Mouse (Mus musculus) forebrain, embryonic 11.5 days (tissue): ENCODE measurements at regions not wholly inside any gene's neighbourhood (a gene's known extent, or its start where the extent isn't known, plus 50 kb on each side); places are given as distances from the start of the nearest gene placed in this dataset.

ENCODE experiments used
- ATAC-seq: fragments of 200-750 bp; cut with Nextera tagmentation; replicated peaks from 2 replicates; pipeline ENCODE4 v1.8.0; 2017; ENCODE audit warnings: moderate TSS enrichment; ENCODE audit not compliant: low FRiP score
- DNase-seq: peaks from one replicate; pipeline ENCODE4 v3.0.0-alpha.2; 2017; ENCODE audit warnings: low spot score
- H3K27ac ChIP-seq: fragments of 300-500 bp; sonication (generic); 2 replicates; pipeline ENCODE4 v1.5.1; 2014; ENCODE audit warnings: low read depth, low read length
- H3K27me3 ChIP-seq: fragments of 300-500 bp; sonication (generic); 2 replicates; pipeline ENCODE4 v1.6.1; 2014; ENCODE audit warnings: mild to moderate bottlenecking, low read length, mixed read lengths; ENCODE audit not compliant: control insufficient read depth, insufficient read depth
- H3K36me3 ChIP-seq: fragments of 300-500 bp; sonication (generic); 2 replicates; pipeline ENCODE4 v1.6.1; 2014; ENCODE audit warnings: mild to moderate bottlenecking, low read length, moderate library complexity, mixed read lengths; ENCODE audit not compliant: control insufficient read depth, insufficient read depth
- H3K4me1 ChIP-seq: fragments of 300-500 bp; sonication (generic); replicated peaks from 2 replicates; pipeline ENCODE4 v1.6.1; 2014; ENCODE audit warnings: low read length, mixed read lengths; ENCODE audit not compliant: control insufficient read depth, insufficient read depth
- H3K4me2 ChIP-seq: fragments of 300-500 bp; sonication (generic); 2 replicates; pipeline ENCODE4 v1.6.1; 2014; ENCODE audit warnings: low read depth, mild to moderate bottlenecking, low read length, moderate library complexity, mixed read lengths; ENCODE audit not compliant: severe bottlenecking
- H3K4me3 ChIP-seq: fragments of 300-500 bp; sonication (generic); 2 replicates; pipeline ENCODE4 v1.5.1; 2014; ENCODE audit warnings: low read depth, low read length
- H3K9ac ChIP-seq: fragments of 300-500 bp; sonication (generic); 2 replicates; pipeline ENCODE4 v1.6.1; 2014; ENCODE audit warnings: low read length
- H3K9me3 ChIP-seq: fragments of 300-500 bp; sonication (generic); 2 replicates; pipeline ENCODE4 v1.6.1; 2016; ENCODE audit warnings: low read length, mixed read lengths; ENCODE audit not compliant: control insufficient read depth
- WGBS: fragments of 180-500 bp; shearing (Covaris S2); extraction: QIAGEN DNeasy Blood & Tissue Kit; methylation state at CpG from one replicate; pipeline ENCODE4 v1.1.7; 2014; 5-methylcytosine and 5-hydroxymethylcytosine counted together

DNA sequence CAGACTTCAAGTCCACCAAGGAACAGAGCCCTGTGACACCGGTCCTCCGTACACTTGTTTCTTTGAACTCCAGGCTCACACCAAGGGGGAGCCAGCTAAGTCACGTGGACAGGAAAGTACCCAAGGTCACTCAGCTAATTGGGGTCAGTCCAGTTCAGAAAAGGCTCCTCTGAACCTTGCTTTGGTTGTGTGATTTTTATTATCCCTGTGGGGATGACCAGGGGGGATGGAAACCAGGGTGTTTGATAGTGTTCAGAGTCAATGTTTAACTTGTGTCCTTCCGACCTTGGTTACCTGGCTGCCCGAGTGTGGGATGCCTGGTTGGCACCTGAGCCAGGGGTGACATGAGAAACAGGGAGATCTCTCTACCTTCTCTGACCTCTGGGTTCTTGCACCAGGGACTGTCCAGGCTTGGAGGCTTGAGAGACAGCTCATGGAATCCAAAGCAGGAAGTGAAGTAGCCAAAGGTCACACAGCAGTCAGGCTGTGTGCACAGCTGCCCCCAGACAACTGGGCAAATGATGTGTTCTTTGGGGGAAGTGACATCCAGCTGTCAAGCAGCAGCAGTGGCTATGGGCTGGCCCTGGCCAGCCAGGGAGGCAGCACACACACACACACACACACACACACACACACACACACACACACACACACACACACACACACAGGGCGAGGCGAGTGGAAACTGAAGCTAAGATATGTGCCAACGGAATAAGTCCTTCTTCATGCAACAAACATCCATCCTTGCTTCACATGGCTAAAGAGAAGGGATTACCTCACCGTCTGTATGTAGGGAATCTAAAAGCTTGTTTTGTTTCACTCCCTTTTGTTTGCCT lies 250.5 kb upstream of the Zmiz1 start:
- no peak overlapping the region for H3K4me2 ChIP-seq
- no peaks in the 10 kb centered on the region for H3K36me3 ChIP-seq
- no peak overlapping the region for H3K9ac ChIP-seq
- ATAC-seq (no peak), DNase-seq (no peak)
- no peaks in the 10 kb centered on the region for H3K4me1 ChIP-seq
- H3K27ac ChIP-seq, result no peak overlapping the region
- no peaks in the 10 kb centered on the region for H3K27me3 ChIP-seq
- H3K4me3 ChIP-seq, result no peak overlapping the region
- H3K9me3 ChIP-seq, result no peaks in the 10 kb centered on the region
- 63% methylated on average over 9 of the region's 9 CpGs for WGBS

DNA sequence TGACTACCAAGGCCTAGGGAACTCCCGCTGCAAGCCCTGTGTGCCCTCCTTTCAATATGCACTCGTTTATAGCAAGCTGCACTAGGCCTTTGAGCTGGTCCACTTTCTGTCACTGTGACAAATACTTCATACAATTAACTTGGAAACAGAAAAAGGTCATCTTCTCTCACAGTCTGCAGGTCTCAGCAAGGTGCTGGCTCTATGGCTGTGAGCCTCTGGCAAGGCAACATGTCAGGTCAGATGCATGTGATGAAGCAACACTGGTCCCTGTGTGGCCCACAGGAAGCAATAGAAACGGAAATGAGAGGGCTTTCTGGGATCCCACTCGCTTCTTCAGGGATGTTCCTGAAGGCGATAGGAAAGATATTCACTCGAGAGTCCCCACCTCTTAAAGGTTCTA lies 245.9 kb upstream of the Zmiz1 start:
- DNase-seq, result no peak
- ATAC-seq, result no peak
- 76% methylated on average over 6 of the region's 6 CpGs for WGBS

DNA sequence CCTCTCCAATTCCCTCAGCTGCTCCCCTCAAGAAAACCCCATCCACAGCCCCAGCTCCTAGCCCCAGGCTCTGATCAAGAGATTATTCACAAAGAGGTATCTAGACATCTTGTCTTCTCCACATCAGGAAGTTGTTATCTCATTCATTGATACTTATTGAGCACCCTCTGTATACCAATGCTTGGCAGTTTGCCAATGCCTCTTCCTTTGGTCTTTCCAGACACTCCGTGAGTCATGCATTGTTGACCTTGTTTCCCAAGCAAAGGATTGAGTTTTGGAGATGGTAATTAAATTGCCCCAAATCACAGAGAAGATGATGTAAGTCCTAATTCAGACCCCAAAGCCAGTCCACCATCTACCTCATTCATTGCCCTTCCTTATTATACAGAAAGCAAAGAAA lies 235.9 kb upstream of the Zmiz1 start:
- no peak overlapping the region for H3K4me2 ChIP-seq
- H3K9ac ChIP-seq, result no peak overlapping the region
- no peaks in the 10 kb centered on the region for H3K27me3 ChIP-seq
- no peak overlapping the region for H3K4me3 ChIP-seq
- no peak for ATAC-seq
- H3K36me3 ChIP-seq, result no peaks in the 10 kb centered on the region
- no peak for DNase-seq
- no peaks in the 10 kb centered on the region for H3K9me3 ChIP-seq
- H3K27ac ChIP-seq, result no peak overlapping the region
- WGBS, result 58% methylated on average over 1 of the region's 1 CpGs
- peaks cover 6% of the 10 kb centered on the region; the same call in 1 of the 2 replicates for H3K4me1 ChIP-seq

More for the DNA sequence above, 245.9 kb upstream of the Zmiz1 start:
- Histone ChIP-seq H3K9ac (no peak overlapping the region), H3K36me3 (no peaks in the 10 kb centered on the region), H3K4me2 (no peak overlapping the region), H3K27ac (no peak overlapping the region), H3K4me3 (no peak overlapping the region), H3K4me1 (no peaks in the 10 kb centered on the region), H3K9me3 (no peaks in the 10 kb centered on the region), H3K27me3 (no peaks in the 10 kb centered on the region)

DNA sequence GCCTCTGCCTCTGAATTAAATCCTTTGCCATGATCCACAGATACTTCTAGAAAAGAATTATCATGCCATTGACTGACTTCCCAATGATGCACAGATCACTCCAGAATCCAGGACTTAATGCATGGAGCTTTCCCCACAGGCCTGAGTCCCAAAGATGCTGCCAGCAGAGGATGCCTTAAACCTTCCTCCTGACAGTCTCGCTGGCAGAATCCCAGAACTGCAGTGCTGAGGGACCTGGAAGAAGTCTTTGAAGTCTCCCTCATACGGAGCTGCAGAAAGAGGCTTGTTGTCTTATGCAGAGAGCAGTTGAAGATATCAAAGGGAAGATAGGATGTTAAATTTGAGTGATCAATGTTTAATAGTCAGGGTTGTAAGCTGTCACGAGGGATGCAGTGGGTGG lies 233.8 kb upstream of the Zmiz1 start:
- no peaks in the 10 kb centered on the region for H3K9me3 ChIP-seq
- H3K27me3 ChIP-seq, result no peaks in the 10 kb centered on the region
- H3K9ac ChIP-seq, result no peak overlapping the region
- no peak overlapping the region for H3K4me3 ChIP-seq
- DNase-seq (no peak), ATAC-seq (no peak)
- peaks cover 6% of the 10 kb centered on the region; the same call in 1 of the 2 replicates for H3K4me1 ChIP-seq
- H3K4me2 ChIP-seq, result no peak overlapping the region
- H3K36me3 ChIP-seq, result no peaks in the 10 kb centered on the region
- no peak overlapping the region for H3K27ac ChIP-seq
- 69% methylated on average over 3 of the region's 3 CpGs for WGBS

DNA sequence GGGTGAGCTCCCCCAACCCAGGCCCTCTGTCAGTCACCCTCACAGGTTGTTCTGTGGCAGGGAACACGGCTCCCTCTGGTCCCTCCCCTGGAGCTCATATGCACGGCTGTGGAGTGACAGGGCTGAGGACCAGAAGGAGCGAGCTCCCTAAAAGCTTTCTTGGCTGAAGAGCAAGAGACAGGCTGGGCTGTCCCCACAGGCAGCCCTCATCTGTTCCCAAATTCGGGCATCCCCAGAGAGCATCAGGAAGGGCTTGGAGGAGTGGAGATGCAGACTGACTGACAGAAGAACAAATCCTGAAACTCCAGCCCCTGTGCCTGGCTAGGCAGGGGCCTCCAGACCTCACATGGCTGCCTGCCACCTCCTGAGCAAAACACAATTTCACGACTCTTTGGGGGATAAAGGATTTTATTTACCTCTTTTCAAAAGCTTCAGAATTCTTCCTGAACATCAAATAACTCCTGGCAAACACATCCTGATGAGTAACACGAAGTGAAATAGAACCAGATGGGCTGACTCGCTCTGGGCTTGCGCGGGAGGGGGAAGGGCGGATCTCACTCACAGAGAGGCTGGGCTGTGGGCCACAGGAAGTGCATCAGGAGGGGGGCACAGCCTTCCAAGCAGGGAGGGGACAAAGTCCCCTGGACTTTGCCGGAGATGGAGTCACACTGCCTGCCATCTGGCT lies 232.7 kb upstream of the Zmiz1 start:
- 14% methylated on average over 11 of the region's 11 CpGs for WGBS
- Histone ChIP-seq H3K4me1 (peaks cover 6% of the 10 kb centered on the region; the same call in 1 of the 2 replicates), H3K27ac (peak overlapping the region; percentile 4; the same call in 1 of the 2 replicates), H3K27me3 (no peaks in the 10 kb centered on the region), H3K9ac (peak overlapping the region; percentile 37), H3K36me3 (no peaks in the 10 kb centered on the region), H3K9me3 (no peaks in the 10 kb centered on the region), H3K4me3 (no peak overlapping the region), H3K4me2 (no peak overlapping the region)
- peak; percentile 77 for DNase-seq
- peak; percentile 82 for ATAC-seq

DNA sequence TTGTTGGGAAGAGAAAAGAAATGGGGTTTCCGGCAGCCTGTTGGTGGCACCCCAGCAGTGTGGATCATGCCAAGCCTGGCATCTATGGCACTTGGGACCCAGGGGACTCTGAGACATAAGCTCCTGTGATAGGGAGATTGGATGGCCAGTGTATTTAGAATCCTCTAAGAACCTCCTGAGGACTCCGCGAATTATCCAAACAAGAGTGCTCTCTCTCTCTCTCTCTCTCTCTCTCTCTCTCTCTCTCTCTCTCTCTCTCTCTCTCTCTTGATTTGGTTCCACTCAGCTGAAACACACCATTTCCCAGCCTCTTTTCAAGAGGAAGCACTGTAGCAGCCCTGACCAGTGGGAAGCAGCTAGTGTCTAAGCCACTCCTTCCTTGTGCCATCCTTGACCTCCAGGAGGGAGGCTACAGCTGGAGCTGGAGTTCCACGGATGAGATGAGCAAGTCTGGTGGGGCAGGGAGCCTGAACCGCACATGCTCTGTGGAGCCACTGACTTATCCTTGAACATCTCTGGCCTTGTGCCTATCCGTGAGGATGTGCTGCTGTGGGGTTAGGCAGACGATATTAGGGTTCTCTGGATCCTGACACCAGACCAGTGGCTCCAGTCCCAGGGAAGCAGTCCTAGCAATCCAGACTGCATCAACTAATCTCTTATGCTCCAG lies 232.0 kb upstream of the Zmiz1 start:
- no peak overlapping the region for H3K4me3 ChIP-seq
- H3K27me3 ChIP-seq, result no peaks in the 10 kb centered on the region
- DNase-seq (no peak), ATAC-seq (no peak)
- peaks cover 6% of the 10 kb centered on the region; the same call in 1 of the 2 replicates for H3K4me1 ChIP-seq
- H3K9me3 ChIP-seq, result no peaks in the 10 kb centered on the region
- H3K4me2 ChIP-seq, result no peak overlapping the region
- H3K27ac ChIP-seq, result no peak overlapping the region
- H3K9ac ChIP-seq, result no peak overlapping the region
- H3K36me3 ChIP-seq, result no peaks in the 10 kb centered on the region
- WGBS, result 69% methylated on average over 7 of the region's 7 CpGs

DNA sequence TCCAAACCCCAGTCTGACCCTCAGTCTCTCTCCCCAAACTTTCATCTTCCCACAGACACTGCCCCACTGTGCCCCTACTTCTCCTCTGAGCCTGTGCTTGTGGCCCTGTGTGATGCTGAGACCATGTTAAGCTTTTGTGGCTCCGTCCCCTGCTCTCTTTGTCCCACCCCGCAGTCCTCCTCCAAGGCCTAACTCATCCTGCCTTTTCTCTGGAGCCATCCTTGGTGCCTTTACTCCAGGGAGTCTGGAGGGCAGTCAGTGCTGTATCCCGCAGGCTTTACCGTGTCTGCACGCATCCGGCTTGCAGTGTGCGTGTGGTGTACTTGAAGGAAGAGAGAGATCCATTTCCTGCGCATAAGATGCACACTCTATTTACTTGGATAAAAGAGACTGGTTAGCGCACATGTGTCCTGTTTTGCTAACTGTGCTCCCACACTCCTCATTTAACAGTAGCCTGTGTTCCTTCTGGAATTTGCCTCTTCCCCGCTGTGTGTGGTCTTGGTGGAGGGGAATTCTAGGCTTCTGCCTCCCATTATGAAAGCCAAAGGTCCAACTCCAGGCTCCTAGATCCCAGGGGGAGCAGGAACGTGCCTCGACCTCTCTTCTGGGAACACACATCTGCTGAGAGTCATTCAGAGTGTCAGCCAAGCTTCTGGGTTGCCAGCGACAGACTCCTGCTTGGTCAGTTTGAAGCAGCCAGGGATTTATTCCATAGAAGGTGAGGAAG lies 230.5 kb upstream of the Zmiz1 start:
- no peak overlapping the region for H3K27ac ChIP-seq
- H3K4me2 ChIP-seq, result no peak overlapping the region
- no peaks in the 10 kb centered on the region for H3K36me3 ChIP-seq
- no peaks in the 10 kb centered on the region for H3K9me3 ChIP-seq
- WGBS, result 80% methylated on average over 13 of the region's 13 CpGs
- no peak overlapping the region for H3K4me3 ChIP-seq
- H3K9ac ChIP-seq, result no peak overlapping the region
- H3K27me3 ChIP-seq, result no peaks in the 10 kb centered on the region
- peaks cover 6% of the 10 kb centered on the region; the same call in 1 of the 2 replicates for H3K4me1 ChIP-seq
- ATAC-seq (no peak), DNase-seq (no peak)

DNA sequence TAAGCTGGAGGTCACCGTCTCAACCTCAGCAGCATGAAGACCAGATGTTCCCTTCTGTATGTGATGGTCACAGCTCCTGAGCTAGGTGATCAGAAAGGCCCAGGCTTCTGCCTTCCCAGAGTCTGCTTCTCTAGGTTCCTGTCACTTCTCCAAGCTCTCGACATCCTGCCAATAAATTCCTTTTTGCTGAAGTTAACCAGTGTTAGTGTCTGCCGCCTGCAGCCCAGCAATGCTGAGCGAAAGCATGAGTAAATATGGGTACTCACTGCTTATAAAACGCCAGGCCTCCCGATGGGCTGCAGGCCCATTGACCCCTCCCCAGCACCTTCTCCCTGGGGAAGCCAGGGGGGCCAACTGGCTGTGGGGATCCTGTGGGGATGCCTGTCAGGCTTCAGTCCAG lies 229.4 kb upstream of the Zmiz1 start:
- DNase-seq (no peak), ATAC-seq (no peak)
- 69% methylated on average over 6 of the region's 6 CpGs for WGBS
- Histone ChIP-seq H3K27ac (no peak overlapping the region), H3K36me3 (no peaks in the 10 kb centered on the region), H3K4me2 (no peak overlapping the region), H3K9me3 (no peaks in the 10 kb centered on the region), H3K4me3 (no peak overlapping the region), H3K4me1 (peaks cover 6% of the 10 kb centered on the region; the same call in 1 of the 2 replicates), H3K9ac (no peak overlapping the region), H3K27me3 (no peaks in the 10 kb centered on the region)
